Mouse (Mus musculus) limb, embryonic 15.5 days (tissue): ENCODE results near the gene Slc30a1. TPM values are rescaled to one million over a fixed set of nuclear protein-coding genes. Genes with fewer than 3 reads are reported as not detected.

Experiments
- ATAC-seq: fragments of 200-750 bp; cut with Nextera tagmentation; 2 replicates; pipeline ENCODE4 v1.8.0; 2017; ENCODE audit warnings: low read depth, moderate TSS enrichment; ENCODE audit not compliant: insufficient number of reproducible peaks, low FRiP score, low TSS enrichment
- H3K27ac ChIP-seq: fragments of 300-500 bp; sonication (generic); 2 replicates; pipeline ENCODE4 v1.5.1; 2015; ENCODE audit warnings: moderate library complexity, mild to moderate bottlenecking, inconsistent platforms
- H3K27me3 ChIP-seq: fragments of 300-500 bp; sonication (generic); 2 replicates; pipeline ENCODE4 v1.6.1; 2015; ENCODE audit warnings: inconsistent platforms
- H3K36me3 ChIP-seq: fragments of 300-500 bp; sonication (generic); 2 replicates; pipeline ENCODE4 v1.6.1; 2015; ENCODE audit warnings: inconsistent platforms
- H3K4me1 ChIP-seq: fragments of 300-500 bp; sonication (generic); 2 replicates; pipeline ENCODE4 v1.6.1; 2015; ENCODE audit warnings: inconsistent platforms
- H3K4me2 ChIP-seq: fragments of 300-500 bp; sonication (generic); 2 replicates; pipeline ENCODE4 v1.6.1; 2015; ENCODE audit warnings: mild to moderate bottlenecking, inconsistent platforms
- H3K4me3 ChIP-seq: fragments of 300-500 bp; sonication (generic); 2 replicates; pipeline ENCODE4 v1.5.1; 2015; ENCODE audit warnings: mild to moderate bottlenecking, inconsistent platforms
- H3K9ac ChIP-seq: fragments of 300-500 bp; sonication (generic); 2 replicates; pipeline ENCODE4 v1.6.1; 2015; ENCODE audit warnings: inconsistent platforms
- H3K9me3 ChIP-seq: fragments of 300-500 bp; sonication (generic); 2 replicates; pipeline ENCODE4 v1.6.1; 2016; ENCODE audit warnings: inconsistent platforms
- WGBS: fragments of 180-500 bp; shearing (Covaris S2); methylation state at CpG from one replicate; pipeline ENCODE4 v1.1.7; 2015; 5-methylcytosine and 5-hydroxymethylcytosine counted together
- polyA plus RNA-seq: library from polyadenylated mRNA; unstranded; fragments of >200 nt; fragmentation: Nextera tagmentation; extraction: Ambion mirVana; gene quantifications from 2 replicates; pipeline ENCODE4 v1.2.1, GENCODE M21; 2015

Slc30a1 gene
- polyA plus RNA-seq: 3.4 and 4.0 TPM in 2 replicates

GRCm38 (mm10) chr1:191906571-191907430, at the start of gene Slc30a1:
TSS of gene Slc30a1 (plus strand) at chr1:191906767.
- peak within 1 kb of the TSS; percentile 86 for H3K4me3 ChIP-seq
- peak within 1 kb of the TSS; percentile 83 for H3K9ac ChIP-seq
- H3K36me3 ChIP-seq: peaks cover 13% of the 10 kb centered on the region
- no peaks in the 10 kb centered on the region for H3K9me3 ChIP-seq
- H3K4me1 ChIP-seq: peaks cover 39% of the 10 kb centered on the region
- ATAC-seq: peak; percentile 99
- under 1% methylated on average over 102 of the region's 104 CpGs for WGBS
- H3K27me3 ChIP-seq: no peaks in the 10 kb centered on the region
- peak within 1 kb of the TSS; percentile 92 for H3K27ac ChIP-seq
- peak within 1 kb of the TSS; percentile 96 for H3K4me2 ChIP-seq

- Histone ChIP-seq H3K4me2 (no peak overlapping the region), H3K36me3 (no peaks in the 10 kb centered on the region), H3K4me1 (0 out of 2 replicates have a peak, but pooled peaks cover 5% of the 10 kb centered on the region), H3K9ac (no peak overlapping the region), H3K27ac (no peak overlapping the region), H3K9me3 (no peaks in the 10 kb centered on the region), H3K27me3 (no peaks in the 10 kb centered on the region), H3K4me3 (no peak overlapping the region)
- no peak for ATAC-seq
- 65% methylated on average over 5 of the region's 5 CpGs for WGBS
Measured at GRCm38 (mm10) chr1:191856886-191857651, 49.5 kb upstream of the Slc30a1 start.

DNA sequence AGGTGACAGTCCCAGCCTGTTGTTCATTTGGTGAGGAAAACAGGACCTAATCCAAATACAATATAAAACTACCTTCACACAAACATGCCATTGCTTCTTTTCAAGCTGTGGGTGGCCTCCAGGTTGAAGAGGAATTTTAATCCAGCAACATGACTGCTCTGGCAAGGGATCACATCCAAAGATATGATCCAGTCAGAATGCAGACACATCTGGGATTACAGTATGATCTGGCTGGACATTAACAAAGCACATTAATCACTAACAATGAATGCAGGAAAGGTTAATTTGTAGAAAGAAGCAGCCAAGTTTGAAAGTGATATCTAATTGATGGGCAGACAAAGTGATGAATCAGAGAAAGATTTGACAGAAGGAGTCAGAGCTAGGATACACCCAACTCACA, 48.4 kb upstream of the Slc30a1 start:
- no peaks in the 10 kb centered on the region for H3K36me3 ChIP-seq
- no peak for ATAC-seq

GRCm38 (mm10) chr1:191859847-191860246, 46.7 kb upstream of the Slc30a1 start:
- no peak overlapping the region for H3K9ac ChIP-seq
- H3K36me3 ChIP-seq: no peaks in the 10 kb centered on the region
- WGBS: 54% methylated on average over 3 of the region's 3 CpGs
- no peak overlapping the region for H3K4me3 ChIP-seq
- no peaks in the 10 kb centered on the region for H3K9me3 ChIP-seq
- ATAC-seq: no peak
- no peak overlapping the region for H3K4me2 ChIP-seq
- H3K27ac ChIP-seq: no peak overlapping the region
- 0 out of 2 replicates have a peak, but pooled peaks cover 5% of the 10 kb centered on the region for H3K4me1 ChIP-seq
- no peaks in the 10 kb centered on the region for H3K27me3 ChIP-seq

More for the DNA sequence above, 48.4 kb upstream of the Slc30a1 start:
- Histone ChIP-seq H3K27ac (no peak overlapping the region), H3K4me2 (no peak overlapping the region), H3K27me3 (no peaks in the 10 kb centered on the region), H3K4me3 (no peak overlapping the region), H3K9ac (no peak overlapping the region), H3K4me1 (0 out of 2 replicates have a peak, but pooled peaks cover 5% of the 10 kb centered on the region), H3K9me3 (no peaks in the 10 kb centered on the region)

DNA sequence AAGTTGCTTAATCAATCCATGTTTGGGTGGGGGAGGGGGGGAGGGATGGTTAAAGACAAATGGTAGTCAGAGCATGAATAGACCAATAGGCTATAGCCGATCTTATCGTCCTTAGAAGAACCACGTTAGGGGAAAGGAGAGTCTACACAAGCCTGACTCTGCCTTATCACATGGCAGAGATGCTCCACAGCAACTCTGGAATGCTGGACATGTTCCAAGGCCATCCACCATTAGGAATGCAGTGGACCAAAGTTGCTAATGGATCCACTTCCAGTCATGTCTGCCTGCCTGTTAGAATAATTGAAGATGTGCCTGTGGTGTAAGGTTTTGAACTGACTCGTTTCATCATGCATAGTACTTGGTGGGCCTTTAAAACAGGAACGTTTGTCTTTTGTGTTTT, 45.3 kb upstream of the Slc30a1 start:
- ATAC-seq: no peak
- Histone ChIP-seq H3K9me3 (no peaks in the 10 kb centered on the region), H3K27ac (no peak overlapping the region), H3K4me2 (no peak overlapping the region), H3K4me1 (no peaks in the 10 kb centered on the region), H3K27me3 (no peaks in the 10 kb centered on the region), H3K4me3 (no peak overlapping the region), H3K9ac (no peak overlapping the region), H3K36me3 (no peaks in the 10 kb centered on the region)
- 84% methylated on average over 5 of the region's 5 CpGs for WGBS

DNA sequence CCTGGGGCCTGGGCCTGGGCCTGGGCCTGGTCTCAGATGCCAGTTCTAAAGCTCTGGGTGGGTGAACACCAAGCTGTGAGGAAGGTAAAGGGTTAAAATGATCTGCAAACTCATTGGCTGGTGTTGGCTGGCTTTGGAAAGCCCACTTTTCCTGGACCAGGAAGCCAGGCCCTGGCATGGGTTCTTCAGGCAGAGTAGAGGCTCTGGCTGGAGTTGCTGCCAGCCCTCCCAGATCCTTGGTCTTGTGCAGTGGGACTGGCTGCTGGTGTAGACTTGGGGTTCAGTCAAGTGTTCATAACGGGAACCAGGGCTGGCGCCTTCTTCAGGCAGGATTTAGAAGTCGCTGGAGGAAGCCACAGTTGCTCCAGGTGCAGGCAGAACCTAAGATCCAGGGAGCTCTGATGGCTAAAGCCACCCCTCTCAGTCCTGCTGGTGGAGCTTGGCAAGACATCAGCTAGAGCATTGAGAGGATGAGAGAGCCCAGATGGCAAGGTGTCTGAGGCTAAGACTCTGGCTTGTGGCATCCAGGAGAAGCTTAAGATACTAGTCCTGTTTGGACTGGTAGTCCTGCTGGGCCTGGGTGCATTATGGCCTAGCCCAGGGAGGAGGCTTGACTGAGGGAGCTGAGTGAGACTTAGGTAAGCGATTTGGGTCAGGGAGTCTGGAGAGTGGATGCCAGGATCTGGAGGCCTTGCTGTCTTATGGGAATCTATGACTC, 42.6 kb upstream of the Slc30a1 start:
- no peaks in the 10 kb centered on the region for H3K36me3 ChIP-seq
- no peak overlapping the region for H3K27ac ChIP-seq
- no peak for ATAC-seq
- no peak overlapping the region for H3K4me3 ChIP-seq
- no peak overlapping the region for H3K9ac ChIP-seq
- no peaks in the 10 kb centered on the region for H3K4me1 ChIP-seq
- 74% methylated on average over 4 of the region's 4 CpGs for WGBS
- H3K4me2 ChIP-seq: no peak overlapping the region
- H3K27me3 ChIP-seq: no peaks in the 10 kb centered on the region
- no peaks in the 10 kb centered on the region for H3K9me3 ChIP-seq

DNA sequence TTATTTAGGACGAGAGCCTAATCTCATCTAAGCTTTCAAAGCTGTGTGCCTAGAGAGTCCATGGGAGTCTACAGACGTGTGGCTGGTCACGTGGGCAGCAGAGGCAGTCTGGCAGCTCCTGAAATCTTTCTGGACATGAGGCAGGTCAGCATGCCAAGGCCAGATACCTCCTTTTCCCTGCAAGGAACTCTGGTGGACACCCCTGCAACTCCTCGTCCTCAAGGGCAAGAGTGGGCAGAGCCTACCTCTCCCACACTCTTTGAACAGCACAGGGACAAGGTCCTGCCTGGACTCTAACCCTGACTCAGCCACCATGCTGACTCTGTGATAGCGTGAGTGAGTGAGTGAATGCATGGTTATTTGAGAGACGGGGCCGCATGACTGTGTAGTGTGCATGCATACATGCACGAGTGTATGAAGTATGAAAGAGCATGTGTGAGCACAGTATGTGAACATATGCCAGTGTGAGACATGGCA, 42.0 kb upstream of the Slc30a1 start:
- 74% methylated on average over 8 of the region's 8 CpGs for WGBS
- Histone ChIP-seq H3K36me3 (no peaks in the 10 kb centered on the region), H3K27ac (no peak overlapping the region), H3K4me1 (no peaks in the 10 kb centered on the region), H3K4me3 (no peak overlapping the region), H3K9me3 (no peaks in the 10 kb centered on the region), H3K9ac (no peak overlapping the region), H3K27me3 (no peaks in the 10 kb centered on the region), H3K4me2 (no peak overlapping the region)
- ATAC-seq: 0 out of 2 replicates have a peak, but pooled peaks have one; percentile 46

- Histone ChIP-seq H3K27ac (no peak overlapping the region), H3K9me3 (no peaks in the 10 kb centered on the region), H3K27me3 (no peaks in the 10 kb centered on the region), H3K9ac (no peak overlapping the region), H3K36me3 (no peaks in the 10 kb centered on the region), H3K4me2 (no peak overlapping the region), H3K4me3 (no peak overlapping the region), H3K4me1 (no peaks in the 10 kb centered on the region)
- ATAC-seq: no peak
- 73% methylated on average over 6 of the region's 6 CpGs for WGBS
Measured at GRCm38 (mm10) chr1:191872076-191872710, 34.4 kb upstream of the Slc30a1 start.

DNA sequence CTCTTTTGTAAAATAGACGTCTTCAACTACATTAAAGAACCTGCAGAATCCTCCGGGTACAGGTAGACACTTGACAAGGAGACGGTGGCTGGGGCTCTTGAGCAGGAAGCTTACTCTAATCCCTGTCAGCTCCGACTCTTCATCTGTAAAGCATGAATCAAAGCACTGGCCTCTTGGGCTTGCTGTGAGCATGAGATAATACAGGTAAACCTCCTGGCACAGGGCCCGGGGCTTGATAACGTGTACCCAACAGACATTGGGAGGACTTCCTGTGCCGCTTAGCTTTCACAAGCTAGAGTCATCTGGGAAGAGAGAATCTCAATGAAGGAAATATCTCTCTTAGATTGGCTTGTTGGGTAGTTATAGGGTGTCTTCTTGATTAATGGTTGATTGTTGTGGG, 31.6 kb upstream of the Slc30a1 start:
- Histone ChIP-seq H3K27ac (no peak overlapping the region), H3K4me3 (no peak overlapping the region), H3K27me3 (no peaks in the 10 kb centered on the region), H3K9me3 (no peaks in the 10 kb centered on the region), H3K4me2 (no peak overlapping the region), H3K4me1 (peaks cover 11% of the 10 kb centered on the region; the same call in 1 of the 2 replicates), H3K36me3 (no peaks in the 10 kb centered on the region), H3K9ac (no peak overlapping the region)
- ATAC-seq: no peak
- 87% methylated on average over 7 of the region's 7 CpGs for WGBS

GRCm38 (mm10) chr1:191875683-191876305, 30.8 kb upstream of the Slc30a1 start:
- WGBS: 76% methylated on average over 9 of the region's 9 CpGs
- no peak overlapping the region for H3K27ac ChIP-seq
- H3K4me1 ChIP-seq: peaks cover 11% of the 10 kb centered on the region; the same call in 1 of the 2 replicates
- H3K36me3 ChIP-seq: no peaks in the 10 kb centered on the region
- ATAC-seq: no peak
- no peaks in the 10 kb centered on the region for H3K9me3 ChIP-seq
- no peak overlapping the region for H3K4me3 ChIP-seq
- no peaks in the 10 kb centered on the region for H3K27me3 ChIP-seq
- H3K9ac ChIP-seq: no peak overlapping the region
- H3K4me2 ChIP-seq: no peak overlapping the region

GRCm38 (mm10) chr1:191877681-191878080, 28.9 kb upstream of the Slc30a1 start:
- WGBS: 54% methylated on average over 10 of the region's 10 CpGs
- H3K9ac ChIP-seq: no peak overlapping the region
- H3K36me3 ChIP-seq: no peaks in the 10 kb centered on the region
- no peaks in the 10 kb centered on the region for H3K27me3 ChIP-seq
- H3K4me2 ChIP-seq: no peak overlapping the region
- H3K9me3 ChIP-seq: no peaks in the 10 kb centered on the region
- no peak overlapping the region for H3K4me3 ChIP-seq
- no peak for ATAC-seq
- peaks cover 11% of the 10 kb centered on the region; the same call in 1 of the 2 replicates for H3K4me1 ChIP-seq
- H3K27ac ChIP-seq: no peak overlapping the region
